Mouse (Mus musculus): ENCODE results near the gene Creb3.
"Not testable (repeated sequence)": the region's sequence is repeated elsewhere in the genome, so short reads cannot be mapped to it uniquely, and the experiment has no call there.

Gene Creb3

DNA sequence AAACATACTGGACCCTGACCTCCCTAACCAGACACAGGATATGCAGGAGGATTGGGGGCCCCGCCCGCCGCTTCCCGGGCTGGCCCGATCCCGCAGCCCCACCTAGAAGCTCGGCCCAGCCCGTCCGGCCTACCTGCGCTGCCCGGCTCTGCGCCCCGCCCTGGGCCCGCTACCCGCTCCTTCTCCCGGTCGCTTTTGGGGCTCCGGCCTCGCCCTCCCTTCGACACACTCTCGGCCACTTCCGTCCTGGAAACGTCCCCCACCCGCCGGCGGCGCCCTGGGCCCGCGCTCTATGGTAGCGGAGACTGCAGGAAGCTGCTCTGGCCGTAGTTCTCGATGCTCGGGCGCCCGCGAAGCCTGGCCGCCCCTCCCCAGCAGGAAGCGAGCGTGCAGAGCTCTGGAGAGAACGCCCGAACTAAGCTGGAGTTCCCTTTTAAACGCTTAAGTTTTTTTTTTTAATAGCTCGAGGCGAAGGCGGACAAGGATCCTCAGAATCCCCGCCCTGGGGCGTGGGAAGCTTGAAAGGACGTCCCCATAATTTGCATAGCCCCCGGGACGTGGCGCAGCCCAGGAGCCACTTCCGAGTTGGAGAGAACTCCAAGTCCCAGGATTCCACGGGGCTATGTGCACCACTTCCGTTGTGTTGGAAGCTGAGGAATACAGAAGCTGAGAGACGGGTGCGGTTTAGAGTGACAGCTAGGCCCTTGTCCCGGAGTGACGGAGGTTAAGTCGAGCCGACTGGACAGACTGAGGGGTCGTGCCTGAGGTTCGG lies at the start of gene Creb3, which contains the start of gene Tln1:
TSS of gene Creb3 (plus strand) at position 336 of the 772 bp plus-strand sequence.
TSS of gene Tln1 (minus strand) at position 695 of the 772 bp plus-strand sequence.
- DNase-seq, result peak; percentile 93 to 97

DNA sequence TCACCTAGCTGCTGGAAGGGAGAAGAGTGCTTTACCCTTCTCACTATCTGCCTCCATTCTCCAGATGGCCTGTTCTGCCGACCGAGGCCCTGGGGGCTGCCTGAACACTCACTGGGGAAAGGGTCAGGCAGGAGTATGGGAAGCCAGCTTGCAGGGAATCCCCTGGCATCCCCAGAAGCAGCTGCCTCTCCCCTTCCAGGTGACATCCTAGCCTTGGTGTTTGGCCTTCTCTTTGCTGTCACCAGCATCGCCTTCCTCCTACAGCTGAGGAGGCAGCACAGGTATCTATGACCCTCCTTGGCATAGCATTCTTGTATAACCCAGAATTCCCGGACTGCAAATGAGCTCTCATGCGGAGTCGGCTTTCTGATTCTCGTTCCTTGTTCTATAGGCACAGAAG lies 49.5 kb upstream of the Creb3 start:
- DNase-seq, result no peak

DNA sequence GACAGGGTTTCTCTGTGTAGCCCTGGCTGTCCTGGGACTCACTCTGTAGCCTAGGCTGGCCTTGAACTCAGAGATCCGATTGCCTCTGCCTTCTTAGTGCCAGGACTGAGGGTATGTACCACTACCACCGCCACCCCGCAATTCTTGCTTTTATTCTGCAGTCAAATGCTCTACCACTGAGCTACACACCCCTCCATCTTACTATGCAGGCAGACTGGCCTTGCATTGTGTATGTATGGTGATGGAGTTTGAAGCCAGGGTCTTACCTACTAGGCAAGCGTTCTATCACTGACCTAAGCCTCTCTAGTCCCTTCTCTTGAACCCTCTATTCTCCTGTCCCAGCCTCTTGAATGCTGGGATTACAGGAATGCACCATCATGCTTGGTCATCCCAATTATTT lies 48.8 kb upstream of the Creb3 start:
- DNase-seq, result no peak

DNA sequence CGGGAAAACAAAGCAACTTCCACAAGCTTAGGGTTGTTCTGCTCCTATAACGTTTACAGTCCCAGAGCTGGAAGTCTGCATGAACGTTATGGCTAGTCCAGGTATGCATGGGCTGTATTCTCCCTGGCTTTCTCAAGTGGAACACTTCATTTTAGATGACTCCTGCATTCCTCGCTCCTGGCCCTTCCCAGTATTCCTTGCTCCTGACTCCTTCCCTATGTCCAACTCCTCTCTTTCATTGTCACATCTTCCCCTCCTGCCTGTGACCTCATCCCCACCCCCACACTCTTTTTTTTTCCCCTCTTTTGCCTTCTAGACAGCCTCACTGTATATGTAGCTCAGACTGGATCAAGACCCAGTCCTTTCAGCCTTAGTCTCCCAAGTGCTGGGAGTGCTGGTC lies 48.3 kb upstream of the Creb3 start:
- DNase-seq, result no peak

DNA sequence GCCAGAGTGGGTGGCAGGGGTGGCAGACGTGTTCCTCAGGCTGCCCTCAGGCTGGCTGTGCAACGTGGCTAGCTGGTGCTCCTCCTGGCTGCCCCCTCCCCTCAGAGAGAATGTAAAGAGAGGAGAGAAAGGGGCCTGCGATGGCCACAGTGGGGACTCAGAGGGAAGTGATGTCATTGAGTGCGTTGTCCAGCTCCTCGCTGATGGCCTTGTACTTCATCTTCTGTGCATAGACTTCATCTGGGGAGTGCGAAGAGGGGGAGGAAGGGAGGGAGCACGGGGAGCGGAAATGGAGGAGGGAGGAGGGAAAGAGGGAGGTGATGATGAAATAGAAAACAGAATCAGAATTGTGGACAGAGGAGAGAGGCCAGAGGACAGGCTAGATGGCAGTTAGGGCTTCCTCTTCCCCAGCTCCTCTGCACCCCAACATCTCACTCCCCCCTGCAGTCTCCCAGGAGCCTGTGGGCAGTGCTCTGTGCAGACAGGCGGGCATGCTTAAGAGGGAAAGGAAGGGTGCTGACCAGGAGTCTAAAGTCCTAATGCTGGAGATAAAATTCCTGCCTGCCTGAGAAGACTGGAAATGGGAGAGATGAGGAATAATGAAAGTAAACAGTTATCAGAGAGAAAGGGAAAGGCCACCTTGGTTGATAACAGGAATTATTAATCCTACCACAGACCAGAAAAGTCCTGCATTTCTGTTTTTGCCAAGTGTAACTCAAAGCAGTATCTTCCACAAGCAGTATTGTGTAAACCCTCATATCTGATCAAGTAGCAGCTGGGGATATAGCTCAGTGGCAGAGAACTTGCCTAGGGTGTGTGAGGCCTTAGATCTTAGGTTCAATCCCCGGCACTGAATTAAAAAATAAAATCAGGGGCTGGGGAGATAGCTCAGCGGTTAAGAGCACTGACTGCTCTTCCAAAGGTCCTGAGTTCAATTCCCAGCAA lies 46.1 kb upstream of the Creb3 start:
- no peak for DNase-seq

DNA sequence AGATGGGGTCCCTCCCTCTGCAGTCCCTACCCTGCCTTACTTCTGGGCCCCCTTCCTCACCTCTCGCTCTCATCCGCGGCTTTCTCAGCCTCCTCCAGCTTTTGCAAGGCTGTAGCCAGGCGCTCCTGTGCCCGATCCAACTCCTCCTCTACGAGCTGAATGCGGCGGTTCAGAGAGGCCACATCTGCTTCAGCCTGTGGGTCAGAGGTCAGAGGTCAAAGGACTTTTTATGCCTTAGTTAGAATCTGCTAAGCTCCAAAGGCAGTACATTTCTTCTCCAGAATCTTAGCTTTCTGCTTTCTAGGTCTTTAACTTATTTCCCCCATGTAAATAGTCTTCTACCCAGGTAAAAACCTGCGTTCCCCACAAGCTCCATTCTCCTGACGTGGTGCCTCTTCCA lies 42.6 kb upstream of the Creb3 start:
- no peak for DNase-seq

DNA sequence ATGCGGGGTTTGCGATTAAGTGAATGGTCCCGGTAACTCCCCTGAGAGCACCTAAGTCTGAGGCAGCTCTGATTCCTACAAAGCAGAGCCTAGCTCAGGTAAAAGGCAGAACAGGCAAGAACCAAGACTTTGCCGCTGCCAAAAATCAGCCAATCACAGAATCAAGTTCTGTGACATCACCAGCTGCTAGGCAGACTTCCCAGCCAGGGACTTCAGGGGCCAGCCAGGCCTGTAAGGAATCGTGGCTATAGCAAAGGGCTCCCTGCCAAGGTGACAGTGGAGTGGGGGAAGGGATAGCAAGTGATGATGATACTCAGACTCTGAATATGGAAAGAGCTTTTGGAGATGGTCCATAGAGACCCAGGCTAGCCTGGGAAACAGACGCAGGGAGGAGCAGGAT lies 42.2 kb upstream of the Creb3 start:
- peak; percentile 90 to 92 for DNase-seq

DNA sequence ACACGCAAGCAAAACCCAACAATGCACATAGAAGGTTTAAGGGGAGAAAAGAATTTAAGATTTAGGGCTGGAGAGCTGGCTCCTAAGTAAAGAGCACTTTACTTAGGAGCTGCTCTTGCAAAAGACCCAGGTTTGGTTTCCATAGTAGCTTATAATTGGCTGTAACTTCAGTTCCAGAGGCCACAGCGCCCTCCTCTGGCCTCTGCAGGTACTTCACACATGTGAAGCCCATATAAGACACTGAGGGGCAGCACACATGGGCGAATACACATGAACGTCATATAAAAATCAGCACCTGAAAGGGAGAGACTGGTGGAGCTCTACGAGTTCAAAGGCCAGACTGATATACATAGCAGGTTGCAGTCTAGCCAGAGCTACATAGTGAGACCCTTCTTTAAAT lies 34.3 kb upstream of the Creb3 start:
- DNase-seq, result no peak

DNA sequence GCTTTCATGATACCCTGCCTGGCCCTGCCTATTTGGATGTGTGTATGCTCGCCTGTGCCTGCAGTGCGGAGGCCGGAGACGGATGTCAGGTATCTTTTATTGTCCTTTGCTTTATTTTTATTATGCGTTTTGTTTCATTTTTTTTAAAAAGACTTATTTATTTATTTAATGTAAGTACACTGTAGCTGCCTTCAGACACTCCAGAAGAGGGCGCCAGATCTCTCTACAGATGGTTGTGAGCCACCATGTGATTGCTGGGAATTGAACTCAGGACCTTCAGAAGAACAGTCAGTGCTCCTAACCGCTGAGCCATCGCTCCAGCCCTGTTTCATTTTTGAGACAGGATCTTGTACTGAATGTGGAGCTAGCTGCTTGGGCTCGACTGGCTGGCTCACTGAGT lies 33.6 kb upstream of the Creb3 start:
- peak in 1 of 2 experiments; percentile 19 for DNase-seq

DNA sequence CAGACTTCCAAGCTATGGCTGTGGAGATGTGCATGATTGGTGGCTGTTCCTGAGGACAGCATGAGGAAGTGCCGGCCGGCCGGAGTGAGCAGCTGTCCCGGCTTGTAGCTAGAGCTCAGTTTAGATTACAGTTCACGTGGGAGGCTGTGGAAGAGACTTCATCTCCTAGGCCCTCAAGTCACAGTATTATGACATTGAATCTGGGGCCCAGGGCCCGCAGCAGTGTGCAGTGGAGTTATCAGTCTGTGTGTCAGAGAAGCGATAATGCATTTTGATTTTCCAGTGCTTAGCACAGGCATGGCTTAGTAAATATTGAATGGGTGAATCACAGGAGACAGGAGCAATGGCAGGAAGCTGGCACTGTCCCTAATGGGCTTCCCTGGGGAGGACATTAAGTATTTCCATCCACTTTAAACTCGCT lies 32.0 kb upstream of the Creb3 start:
- no peak for DNase-seq

DNA sequence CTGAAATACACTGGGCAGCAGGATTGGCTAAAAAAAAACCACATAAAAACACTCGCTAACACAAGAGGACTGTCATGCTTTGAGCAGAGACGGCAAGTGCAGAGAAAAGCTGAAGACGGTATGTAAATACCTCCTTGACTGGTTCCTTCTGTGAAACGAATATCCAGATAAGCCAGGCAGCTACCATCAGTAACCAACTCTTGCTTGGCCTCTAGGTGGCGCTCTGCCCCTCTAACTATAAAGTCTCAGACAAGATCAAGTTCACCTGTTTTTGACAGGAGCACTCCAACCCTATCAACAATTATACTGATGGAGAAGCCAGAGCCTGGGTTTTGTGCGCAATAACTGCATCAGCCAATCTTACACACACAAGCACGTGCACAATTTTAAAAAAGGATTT lies 31.6 kb upstream of the Creb3 start:
- peak; percentile 79 to 83 for DNase-seq

DNA sequence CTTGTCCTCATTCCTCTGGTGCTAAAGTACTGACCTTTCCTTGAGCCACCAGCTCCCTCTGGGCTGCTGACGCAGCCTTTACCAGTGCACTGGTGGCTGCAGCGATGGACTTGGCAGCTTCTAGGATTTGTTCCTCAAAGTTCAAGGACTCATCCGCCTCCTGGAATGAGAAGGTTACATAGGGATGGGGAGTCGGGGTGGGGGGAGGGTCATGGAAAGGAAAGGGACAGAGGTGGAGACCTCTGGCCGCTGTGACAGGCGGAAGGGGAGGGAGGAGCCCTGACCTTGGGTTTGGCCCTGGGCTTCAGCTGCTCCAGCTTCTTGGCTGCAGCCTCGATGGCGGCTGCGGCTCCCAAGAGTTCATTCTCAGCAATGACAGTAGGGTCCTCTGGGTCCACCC lies 28.9 kb upstream of the Creb3 start:
- DNase-seq, result no peak

DNA sequence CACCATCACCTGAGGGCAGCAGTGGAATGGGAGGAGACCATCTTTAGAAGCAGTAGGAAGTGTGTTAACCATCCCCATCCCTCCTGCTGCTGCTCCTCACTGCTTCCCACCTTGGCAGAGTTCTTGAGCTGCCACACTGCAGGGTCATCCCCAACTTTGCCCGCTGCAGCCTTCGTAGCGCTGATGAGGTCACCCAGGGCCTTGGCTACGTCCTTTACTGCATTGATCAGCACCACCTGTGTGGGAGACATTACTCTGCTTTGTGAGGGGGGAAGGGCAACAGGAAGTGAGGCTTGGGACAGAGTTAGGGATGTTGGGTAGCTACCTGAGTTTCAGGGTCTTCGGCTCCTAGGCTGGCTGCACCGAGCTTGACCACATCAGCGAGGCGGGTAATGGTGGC lies 26.5 kb upstream of the Creb3 start:
- DNase-seq, result no peak

DNA sequence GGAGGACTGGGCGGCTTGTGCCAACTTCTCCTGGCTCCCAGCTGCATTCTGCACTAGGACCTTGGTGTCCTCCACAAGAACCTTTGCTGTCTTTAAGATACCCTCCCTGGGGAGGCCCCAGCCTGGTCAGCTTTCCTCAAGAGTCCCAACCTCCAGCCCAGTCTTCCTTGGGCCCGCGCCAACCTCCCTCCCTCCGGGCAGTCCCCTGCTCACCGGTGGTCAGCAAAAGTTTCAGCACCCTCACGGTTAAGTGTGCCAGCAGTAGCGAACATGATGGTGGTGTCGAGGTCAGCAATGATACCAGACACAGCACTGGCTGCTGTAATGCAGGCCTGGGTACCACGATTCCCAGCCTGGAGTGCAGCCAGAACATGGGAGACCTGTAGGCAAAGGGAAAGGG lies 26.1 kb upstream of the Creb3 start:
- no peak for DNase-seq

DNA sequence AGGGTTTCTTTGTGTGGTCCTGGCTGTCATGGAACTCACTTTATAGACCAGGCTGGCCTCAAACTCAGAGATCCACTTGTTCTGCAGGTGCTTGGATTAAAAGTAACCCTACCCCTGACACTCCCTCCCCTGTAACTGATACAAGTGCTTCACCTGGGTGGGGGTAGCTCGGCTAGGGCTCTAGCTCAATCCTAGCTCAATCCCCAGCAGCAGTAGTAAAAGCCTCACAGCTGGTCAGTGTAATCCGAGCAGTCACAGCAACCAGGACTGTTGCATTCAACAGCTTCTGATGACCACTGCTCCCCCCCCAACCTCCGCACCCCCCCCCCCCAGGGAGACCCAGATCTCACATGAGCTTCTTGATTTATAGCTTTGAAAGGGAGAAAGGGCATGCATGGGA lies 20.1 kb upstream of the Creb3 start:
- no peak for DNase-seq

DNA sequence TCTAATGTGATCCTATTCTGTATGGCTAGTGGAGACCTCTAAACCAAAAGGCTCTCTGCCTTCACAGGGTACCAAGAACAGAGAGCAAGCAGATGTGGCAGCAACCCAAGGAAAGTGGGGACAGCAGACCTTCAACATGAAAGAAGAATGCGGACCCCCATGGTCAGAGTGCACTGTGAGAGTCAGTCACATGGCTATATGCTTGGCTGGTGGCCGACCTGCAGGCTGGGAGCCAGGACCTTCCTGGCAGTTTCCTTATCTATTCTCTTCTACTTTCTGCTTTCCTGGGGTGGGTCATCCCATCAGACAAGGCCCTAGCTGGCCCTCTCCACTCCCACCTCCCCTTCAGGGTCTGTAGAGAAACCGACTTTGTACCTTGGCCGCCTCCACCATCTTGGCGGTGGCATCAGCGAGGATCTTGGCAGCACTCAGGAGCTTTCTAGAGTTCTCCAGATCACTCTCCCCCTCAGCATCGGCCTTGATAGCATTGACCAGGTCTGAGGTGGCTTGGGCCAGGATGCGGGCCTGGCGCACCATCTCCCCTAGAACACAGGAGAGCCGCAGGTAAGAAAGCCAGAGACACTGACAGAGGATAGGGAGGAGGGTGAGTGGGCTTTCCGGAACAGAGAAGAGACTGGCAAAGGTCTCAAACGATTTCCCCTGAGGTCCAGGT lies 15.6 kb upstream of the Creb3 start:
- DNase-seq, result no peak

DNA sequence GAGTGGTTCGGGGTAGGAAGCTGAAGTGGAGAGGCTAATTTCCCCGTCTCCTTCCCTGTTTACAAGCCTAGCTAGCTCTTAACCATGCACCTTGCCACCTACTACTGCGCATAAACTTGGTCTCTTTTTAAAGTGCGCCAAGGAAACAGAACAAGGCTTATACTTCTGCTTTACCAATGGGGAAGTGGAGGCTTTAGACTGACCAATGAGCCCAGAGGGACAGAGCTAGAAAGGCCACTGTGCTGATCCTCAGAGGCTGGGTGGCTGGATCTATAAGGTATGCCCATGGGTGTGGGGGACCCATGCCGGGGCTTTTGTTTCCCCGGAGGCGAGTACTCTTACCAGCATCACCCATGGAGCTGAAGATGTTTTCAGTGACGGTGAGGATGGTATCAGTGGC lies 15.0 kb upstream of the Creb3 start:
- no peak for DNase-seq

DNA sequence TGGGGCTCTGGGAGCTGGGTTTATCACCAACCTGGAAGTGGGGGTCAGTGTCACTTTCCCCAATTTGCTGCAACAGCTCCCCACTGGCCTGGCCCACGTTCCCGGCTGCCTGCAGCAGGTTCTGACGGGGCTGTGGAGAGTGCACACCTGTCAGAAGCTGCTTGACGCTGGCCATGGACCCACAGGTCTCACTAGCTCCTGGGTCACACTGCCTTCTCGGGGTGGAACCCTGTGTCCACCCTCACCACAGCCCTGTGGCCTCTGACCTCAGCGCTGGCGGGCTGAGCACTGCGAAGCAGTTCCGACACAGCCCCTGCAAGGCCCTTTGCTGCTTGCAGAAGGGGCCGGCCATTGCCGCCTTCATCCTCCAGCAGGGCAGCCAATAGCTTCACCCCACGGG lies 13.1 kb upstream of the Creb3 start:
- no peak for DNase-seq

DNA sequence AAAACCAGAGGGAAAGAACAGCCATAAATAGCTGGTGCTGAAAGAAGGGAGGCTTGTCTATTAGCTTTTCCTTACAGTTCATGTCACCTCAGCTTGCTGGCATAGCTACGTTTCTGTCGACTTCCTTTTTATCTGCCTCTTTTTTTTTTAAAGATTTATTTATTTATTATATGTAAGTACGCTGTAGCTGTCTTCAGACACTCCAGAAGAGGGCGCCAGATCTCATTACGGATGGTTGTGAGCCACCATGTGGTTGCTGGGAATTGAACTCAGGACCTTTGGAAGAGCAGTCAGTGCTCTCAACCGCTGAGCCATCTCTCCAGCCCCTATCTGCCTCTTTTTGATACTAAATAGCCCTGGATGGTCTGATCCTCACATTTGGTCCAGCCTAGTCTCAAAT lies 10.3 kb upstream of the Creb3 start:
- DNase-seq, result not testable (repeated sequence)

DNA sequence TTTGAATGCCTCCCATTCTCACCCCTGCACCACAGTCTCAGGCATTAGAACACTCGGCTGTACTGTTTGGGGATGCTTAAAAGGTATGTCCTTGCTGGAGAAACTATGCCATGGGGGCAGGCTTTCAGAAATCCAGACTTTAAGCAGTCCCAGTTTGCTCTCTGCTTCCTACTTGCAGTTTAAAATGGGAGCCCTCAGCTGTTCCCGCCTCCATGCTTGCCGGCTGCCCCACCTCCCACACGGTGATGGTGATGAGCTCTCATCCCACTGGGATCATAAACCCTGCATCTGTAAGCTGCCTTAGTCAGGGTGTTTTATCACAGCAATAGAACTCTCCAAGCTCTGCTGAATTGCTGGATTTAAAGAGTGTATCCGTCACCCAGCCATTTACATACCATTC lies 9.7 kb upstream of the Creb3 start:
- no peak for DNase-seq

DNA sequence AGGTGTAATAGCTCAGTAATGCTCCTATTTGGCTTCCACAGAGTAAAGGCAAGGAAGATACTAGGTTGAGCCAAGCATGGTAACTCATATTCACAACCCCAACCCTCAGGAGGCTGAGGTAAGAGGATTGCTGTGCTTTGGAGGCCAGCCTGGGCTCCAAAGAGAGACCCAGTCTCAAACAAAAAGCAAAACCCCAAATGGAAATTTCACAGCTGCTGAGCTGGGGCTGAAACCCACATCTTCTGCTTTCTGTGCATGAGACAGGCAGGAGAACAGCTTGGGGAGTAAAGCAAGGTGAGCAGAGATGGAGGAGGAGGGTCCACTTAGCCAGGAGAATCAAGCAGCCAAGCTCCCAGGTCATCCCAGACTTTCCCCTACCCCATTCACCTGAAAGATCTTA lies 8.2 kb upstream of the Creb3 start:
- DNase-seq, result no peak

DNA sequence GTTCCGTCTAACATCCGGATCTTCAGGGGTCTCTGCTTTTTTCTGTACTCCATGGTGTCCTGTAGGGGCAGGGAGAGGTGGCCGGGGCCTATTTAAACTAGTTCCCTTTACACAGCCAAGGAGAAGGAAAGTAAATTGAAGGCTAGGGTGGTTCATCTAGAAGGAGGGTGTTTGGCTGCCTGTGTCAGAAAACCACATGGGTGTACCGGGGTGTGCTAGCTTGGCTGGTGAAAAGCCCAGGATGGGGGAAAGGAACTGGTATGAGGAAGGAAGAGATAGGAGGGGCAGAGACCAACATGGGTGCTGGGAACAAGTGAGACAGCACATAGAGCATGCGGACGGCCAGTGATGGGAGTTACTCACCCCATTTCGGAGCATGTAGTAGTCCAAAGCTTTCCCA lies 6.2 kb upstream of the Creb3 start:
- DNase-seq, result no peak

DNA sequence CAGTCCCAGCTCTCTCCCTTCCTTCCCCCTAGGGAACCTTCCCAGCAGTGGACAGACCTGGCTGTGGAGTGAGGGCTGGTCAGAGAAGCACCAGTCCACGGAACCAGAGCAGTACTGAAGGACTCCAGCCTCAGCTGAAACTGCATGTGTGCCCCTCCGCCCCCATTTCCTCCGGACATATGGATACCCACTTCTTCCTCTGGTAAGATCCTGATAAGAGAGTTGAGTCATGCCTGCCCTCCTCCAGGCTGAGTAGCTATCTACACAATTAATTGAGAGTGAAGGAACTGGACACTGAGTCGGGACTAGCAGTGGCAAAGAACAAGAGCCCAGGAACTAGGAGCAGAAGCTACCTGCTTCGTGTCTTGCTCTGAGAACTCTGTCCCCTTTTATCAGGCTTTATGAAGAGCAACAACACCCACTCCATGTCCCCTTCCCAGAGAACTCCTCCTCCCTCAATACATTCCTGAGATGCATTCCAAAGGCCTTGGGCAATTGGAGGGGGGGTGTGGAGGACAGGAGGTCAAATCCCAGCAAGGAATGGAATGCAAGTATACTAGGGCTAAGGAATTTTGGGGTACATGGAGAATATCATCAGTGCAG lies 4.0 kb upstream of the Creb3 start:
- no peak for DNase-seq
